Mouse (Mus musculus): ENCODE measurements at regions not wholly inside any gene's neighbourhood (a gene's known extent, or its start where the extent isn't known, plus 50 kb on each side); places are given as distances from the start of the nearest gene placed in this dataset.

GRCm38 (mm10) chr12:112376236-112376635 is 113.0 kb upstream of the A530016L24Rik start:
- TF ChIP-seq POLR2A (IDR thresholded peaks at IDR 0.05; ENCODE audit: low read depth, low read length): no peak
- no peak for TF ChIP-seq CTCF (IDR thresholded peaks at IDR 0.05; ENCODE audit: extremely low read depth, insufficient read length, insufficient replicate concordance, low read depth, low read length)
